Mouse (Mus musculus) layer of hippocampus, postnatal 25 days (tissue): ENCODE measurements around the gene Pfas. TPM values are rescaled to one million over a fixed set of nuclear protein-coding genes. Genes with fewer than 3 reads are reported as not detected.
A peak's percentile ranks its signal among the peaks of the same experiment; 100 is the strongest.
"Not testable (repeated sequence)": the region's sequence is repeated elsewhere in the genome, so short reads cannot be mapped to it uniquely, and the experiment has no call there.

ENCODE experiments used
- DNase-seq, 2 experiments: peaks; one replicate each; pipeline ENCODE4 v3.0.0; 2022; ENCODE audit warnings: mixed read lengths in 2 of 2, low spot score in 1 of 2; ENCODE audit errors: extremely low spot score in 1 of 2
- total RNA-seq, 2 experiments: library from RNA; stranded (reverse); gene quantifications; 2 replicates each; pipeline ENCODE4 v1.2.3; 2021

Gene Pfas
- total RNA-seq, 2 experiments from 2014 or later, result 18.9 to 29.3 TPM

DNA sequence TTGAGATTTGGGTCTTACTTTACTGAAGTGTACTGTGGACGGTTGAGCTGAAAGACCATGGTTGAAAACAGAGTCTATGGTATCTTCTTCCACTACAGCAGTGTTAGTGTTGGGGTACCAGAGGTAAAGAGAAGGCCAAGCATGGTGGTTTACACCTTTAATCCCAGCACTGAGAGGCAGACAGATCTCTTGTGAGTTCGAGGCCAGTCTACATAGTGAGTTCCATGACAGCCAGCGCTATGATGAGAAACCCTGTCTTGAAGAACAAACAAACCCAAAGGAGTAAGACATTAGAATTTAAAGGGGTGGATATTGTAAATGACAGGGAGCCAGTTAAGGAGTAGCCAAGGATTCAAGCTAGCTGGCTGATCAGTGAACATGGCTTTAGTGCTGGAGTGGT, 8.5 kb upstream of the Pfas start:
- no peak for DNase-seq

DNA sequence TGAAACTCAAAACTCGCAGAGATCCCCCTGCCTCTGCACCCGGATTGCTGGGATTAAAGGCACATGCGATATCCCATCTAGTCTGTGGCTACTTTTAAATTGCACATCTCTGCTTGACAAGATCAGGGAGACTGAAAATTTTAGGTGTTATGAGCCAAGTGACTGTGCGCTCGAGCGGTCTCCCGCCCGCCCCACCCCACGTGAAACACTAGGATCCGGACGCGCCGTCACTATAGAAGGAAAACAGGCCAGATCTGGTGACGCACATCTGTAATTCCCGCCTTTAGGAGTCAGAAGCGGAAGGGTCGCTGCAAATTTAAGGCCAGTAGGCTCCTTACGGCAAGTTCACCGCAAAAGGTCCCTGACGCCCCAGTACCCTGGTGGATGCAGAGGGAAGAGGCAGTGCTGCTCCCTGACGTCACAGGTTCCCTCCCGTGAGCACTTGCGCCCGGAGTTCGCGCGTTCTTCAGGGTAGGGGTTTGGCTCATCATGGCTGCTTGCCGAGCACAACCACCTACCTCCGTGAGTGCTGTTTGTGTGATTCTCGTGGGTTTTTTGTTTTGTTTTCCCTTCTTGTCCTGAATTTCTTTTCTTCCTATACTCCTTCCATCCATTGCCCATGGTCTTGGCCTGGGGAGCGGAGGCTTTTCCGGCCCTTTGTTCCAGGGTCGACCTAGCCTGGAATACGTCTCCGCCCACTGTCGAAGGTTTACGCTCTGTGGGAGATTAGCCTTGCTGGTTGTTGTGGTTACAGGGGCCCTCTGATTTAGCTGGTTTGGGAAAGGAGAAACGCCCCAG, 7.6 kb upstream of the Pfas start, which contains the start of gene Ctc1:
Gene Ctc1, plus strand, starts transcription at position 268 of the 798 bp plus-strand sequence.
- DNase-seq, result peak; percentile 79 to 82

DNA sequence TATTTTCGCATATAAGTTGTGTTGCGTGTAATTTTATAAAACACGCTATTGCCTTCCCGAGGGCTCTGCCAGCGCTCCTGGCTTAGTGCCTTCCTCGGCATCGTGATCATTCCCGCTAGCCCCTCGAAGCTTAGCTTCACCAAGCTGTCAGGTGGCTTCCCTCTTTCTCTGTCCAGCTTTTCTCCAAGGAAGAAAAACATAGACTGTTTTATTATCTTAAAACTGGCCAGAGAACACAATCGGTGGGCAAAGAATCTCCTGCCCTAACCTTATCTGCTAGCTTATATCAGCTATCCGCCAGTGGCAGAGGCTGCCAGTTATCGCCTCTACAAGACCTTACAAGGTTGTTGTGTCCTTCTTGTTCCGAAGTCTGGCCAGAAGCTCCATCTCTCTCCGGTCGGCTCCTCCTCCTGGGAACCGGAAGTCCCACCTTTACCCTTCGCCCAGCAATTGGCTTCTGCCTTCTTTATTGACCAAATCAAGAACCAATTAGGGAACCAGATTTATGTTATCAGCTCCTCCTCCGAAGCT, 3.9 kb upstream of the Pfas start:
- peak; percentile 64 to 72 for DNase-seq

DNA sequence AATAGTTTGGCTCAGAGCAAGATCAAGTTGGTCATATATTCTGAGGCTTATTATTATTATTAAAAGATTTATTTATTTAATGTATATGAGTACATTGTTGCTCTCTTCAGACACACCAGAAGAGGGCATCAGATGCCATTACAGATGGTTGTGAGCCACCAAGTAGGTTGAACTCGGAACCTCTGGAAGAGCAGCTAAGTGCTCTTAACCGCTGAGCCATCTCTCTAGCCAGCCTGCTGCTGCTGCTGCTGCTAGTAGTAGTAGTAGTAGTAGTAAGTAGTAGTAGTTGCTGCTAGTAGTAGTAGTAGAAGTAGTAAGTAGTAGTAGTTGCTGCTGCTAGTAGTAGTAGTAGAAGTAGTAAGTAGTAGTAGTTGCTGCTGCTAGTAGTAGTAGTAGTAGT, 3.2 kb upstream of the Pfas start:
- not testable (repeated sequence) for DNase-seq

DNA sequence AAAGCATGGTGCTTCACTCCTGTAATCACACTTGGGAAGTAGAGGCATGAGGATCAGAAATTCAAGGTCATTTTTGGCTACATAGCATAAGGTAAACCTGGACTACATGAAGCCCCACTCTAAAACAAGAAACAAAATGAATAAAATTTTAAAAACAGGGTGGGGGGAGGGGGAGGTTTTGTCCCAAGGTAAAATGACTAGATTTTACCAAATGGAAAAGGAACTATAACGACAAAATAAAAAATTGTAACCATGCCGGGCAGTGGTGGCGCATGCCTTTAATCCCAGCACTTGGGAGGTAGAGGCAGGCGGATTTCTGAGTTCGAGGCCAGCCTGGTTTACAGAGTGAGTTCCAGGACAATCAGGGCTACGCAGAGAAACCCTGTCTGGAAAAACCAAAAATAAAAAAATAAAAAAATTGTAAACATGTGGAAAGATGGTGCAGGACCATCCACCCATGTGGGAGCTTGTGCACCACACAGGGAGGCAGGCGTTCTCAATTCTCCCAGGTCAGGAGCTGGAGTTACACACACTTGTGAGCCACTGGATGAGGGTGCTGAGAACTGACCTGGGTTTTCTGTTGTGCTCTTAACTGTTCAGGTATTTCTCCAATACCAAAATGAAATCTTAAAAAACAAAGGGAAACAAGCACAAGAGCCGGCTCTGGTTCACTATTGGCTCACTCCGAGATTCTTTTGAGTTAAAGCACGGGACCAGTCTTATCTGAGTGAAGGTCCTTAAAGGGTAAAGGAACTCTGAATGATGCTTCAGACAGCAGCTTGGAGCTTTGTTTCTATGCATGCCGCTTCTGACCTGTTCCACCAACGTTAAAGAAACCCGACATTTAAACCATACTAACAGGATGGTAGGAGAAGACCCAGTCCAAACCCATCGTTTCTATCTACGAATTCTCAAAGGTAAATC, 2.4 kb upstream of the Pfas start:
- DNase-seq, result no peak

DNA sequence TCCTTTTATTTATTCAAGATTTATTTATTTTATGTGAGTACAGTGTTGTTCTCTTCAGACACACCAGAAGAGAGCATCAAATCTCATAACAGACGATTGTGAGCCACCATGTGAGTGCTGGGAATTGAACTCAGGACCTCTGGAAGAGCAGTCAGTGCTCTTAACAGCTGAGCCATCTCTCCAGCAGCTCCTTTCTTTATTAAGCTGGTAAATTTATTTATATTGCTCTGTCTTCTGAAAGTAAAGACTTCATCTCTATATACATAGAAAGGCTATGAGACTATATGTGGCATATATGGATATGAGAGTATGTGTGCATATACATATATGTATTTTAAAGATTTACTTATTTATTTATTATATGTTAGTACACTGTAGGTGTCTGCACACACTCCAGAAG, 1.2 kb upstream of the Pfas start:
- no peak for DNase-seq

DNA sequence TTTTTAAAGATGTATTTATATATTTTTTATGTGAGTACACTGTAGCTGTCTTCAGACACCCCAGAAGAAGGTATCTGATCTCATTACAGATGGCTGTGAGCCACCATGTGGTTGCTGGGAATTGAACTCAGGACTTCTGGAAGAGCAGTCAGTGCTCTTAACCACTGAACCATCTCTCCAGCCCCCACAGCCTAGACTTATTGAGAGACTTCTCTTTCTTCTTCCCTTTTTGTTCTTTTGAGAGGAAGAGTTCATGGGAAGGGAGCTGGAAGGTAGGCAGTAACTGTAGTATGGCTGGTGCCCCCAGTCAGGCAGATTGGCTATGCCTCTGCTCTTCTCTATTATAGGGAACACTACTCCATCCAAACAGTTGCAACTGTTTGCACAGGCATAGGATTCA, 1.7 kb downstream of the Pfas start:
- not testable (repeated sequence) for DNase-seq

DNA sequence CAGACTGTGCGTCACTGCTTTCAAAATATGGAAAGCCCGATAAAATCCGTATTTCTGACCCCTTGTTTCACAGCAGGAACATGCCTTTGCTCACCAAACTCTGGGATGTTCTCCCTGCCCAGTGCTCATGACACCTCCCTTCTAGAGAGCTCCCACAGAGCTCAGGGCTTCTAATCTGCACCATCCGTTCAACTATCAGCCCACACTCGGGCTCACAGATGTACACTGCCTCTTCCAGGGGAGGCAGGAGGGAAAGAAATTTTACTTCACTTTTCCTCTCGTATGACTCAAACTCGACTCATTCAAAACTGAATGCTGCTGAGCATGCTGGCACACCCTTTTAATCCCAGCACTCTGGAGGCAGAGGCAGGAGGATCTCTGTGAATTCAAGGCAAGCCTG, 3.1 kb downstream of the Pfas start:
- no peak for DNase-seq

DNA sequence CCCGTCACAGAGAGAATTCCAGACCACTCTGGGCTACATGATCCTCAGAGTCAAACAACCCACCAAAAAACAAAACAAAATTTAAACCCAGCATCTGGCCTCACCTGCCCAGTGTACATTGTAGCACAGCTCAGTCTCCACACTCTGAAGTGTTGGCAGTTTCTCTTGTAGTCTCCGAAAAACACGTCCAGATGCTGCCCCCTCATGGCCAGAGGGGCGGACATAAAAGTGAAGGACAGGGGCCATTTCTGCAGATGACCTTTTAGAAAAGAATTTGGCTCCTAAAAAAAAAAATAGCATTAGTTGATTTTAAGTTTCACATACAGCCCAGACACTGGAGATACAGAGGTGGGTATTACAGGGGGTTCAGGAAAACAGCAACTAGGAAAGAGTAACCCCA, 4.7 kb downstream of the Pfas start:
- no peak for DNase-seq

DNA sequence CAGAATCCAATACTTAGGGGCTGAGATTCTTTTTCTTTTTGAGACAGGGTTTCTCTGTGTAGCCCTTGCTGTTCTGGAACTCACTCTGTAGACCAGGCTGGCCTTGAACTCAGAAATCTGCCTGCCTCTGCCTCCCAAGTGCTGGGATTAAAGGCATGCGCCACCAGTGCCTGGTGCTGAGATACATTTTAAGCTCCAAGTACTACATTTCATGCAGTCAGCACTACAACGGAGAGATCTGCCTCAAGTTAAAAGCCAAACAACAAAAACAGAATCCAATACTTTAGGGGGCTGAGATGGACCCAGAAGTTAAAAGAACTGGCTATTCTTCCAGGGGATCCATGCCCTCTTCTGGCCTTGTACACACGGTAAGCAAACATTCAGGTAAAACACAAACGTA, 5.5 kb downstream of the Pfas start:
- DNase-seq, result not testable (repeated sequence)

DNA sequence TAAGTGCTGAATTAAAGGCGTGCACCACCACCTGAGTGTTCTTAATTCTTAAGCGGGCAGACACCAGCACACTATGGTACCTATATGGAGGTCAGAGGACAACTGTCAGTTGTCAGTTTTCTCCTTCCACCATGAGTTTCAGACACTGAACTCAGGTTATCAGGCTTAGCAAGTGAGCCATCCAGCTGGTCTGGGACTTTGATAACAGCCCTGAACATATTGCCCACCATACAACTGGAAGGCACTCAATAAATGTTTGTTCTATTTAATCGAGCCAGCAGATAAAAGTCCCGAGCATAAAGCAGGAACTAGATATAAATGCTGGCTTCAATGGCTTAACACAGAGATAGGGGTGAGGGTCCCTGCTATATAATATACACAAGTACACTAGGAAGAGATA, 11.2 kb downstream of the Pfas start:
- DNase-seq, result no peak

DNA sequence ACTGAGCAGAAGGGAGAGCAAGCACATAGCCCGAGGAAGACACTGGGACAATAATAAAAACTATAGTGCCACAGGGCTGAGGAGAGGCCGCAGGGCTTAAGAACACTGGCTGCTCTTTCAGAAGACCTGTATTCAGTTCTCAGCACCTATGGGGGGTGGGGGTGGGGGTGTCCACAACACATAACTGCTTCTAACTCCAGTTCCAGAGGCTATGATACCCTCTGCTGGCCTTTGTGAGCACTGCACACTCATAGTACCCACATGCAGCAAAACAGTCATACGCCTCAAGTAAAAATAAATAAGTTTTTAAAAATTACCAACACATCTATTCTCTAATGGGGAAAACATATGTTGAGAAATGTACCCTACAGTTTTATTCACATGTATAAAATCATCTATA, 13.9 kb downstream of the Pfas start:
- no peak for DNase-seq

DNA sequence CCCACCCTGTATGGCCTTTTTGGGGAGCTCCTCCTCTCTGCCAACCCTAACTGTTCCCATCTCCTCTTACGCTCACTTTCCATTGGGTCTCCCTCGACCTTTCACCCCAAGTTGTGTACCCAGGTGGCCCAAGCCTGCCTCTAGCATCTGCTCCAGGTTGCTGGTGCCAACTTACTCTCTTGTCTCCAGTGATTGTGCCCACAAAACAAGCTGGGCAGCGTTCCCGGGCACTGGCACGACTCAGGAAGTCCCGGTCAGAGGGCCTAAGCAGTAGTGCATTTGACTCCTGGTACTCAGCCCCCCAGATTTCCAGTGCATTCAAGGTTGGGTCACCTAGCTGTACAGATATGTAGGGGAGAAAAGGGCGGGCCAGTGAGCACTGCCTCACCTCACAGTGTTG, 15.1 kb downstream of the Pfas start:
- DNase-seq, result no peak

DNA sequence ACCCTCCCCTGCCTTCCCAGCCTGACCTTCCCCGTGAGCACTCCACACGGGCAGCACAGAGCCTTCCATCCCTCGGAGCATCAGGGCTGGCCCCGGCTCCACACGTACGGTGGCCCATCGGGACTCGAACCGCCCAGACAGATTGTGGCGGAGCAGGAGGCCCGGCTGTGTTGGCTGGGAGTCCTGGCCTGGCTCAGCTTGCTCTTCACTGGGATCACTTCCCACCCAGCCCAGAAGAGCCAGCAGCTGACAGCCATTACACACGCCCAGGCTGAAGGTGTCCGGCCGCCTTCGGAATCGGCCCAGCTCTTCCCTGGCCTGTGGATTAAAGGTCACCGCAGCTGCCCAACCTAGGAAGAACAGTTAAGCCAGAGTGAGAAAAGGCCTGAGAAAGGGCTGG, 19.9 kb downstream of the Pfas start:
- no peak for DNase-seq

DNA sequence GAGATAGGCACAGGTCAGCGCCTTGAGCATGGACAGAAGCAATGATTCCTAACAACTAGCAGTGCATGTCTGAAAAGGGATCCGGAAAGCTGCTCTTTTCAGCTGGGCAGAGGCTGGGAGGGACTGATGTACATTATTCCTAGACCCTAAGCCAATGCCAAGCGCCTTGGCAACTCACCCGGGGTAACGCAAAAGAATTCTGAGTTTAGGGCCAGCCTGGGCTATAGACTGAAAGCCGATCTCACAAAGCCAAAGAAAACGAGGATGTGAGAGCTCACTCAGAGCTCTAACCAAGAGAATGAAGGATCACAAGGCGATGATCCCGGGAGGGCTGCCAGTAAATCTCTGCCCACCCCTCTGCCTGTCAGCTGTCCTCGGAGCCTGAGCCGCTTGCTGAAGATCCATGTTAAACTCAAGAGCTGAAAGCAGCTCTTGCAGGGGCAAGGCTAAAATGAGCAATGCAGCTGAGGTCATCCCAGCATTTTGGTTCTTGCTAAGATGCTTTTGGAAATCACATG, 20.8 kb downstream of the Pfas start:
- no peak for DNase-seq

DNA sequence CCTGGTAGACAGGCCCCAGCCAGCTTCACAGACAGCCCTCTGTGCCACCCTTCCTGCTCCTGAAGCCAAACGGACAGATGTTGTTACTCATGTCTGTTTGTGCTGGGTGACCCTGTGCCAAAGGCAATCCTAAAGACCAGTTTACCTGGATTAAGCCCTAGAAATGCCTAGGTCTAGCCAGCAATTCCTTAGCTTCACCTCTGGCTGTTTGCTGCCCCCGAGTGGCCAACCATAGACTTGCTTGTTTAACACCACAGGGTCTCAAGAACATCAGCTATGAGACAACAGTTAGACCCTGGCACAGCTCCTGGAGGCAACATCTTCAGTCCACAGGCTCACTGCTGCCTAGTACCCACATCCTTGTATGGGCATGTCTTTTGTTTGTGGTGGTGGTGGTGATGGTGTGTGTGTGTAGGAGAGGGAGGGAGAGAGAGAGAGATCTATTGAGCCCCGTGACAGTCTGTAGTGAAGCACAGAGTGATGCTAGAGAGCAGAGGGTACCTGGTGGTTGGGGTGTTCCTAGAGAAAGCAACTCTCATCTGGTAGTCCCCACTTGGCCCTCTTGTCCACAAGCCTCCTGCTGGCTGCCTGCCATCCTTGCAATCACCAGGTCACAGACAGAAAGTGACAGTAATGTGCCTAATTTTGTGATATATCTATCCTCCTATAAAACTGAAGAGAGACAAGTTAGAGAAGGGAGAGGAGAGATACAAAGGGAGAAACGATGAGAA, 25.5 kb downstream of the Pfas start:
- DNase-seq, result peak; percentile 56 to 84

DNA sequence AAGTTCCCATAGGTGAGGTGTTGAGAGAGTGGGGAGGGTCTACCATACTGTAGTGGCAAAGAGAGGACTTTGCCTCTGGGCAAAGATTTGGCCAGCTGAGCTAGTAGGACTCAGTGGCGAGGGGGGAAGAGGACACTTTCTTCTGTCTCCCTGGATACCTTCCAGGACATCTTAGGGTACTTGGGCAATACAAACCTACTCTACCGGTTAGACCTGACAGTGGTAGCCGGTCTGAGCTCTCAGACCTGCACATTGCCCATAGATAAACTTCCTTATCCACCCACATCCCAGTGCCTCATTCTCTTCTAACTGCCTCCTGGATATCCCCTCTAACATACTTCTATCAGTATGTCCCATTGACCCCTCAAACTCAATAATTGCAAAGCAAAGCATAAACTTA, 27.3 kb downstream of the Pfas start:
- no peak for DNase-seq

DNA sequence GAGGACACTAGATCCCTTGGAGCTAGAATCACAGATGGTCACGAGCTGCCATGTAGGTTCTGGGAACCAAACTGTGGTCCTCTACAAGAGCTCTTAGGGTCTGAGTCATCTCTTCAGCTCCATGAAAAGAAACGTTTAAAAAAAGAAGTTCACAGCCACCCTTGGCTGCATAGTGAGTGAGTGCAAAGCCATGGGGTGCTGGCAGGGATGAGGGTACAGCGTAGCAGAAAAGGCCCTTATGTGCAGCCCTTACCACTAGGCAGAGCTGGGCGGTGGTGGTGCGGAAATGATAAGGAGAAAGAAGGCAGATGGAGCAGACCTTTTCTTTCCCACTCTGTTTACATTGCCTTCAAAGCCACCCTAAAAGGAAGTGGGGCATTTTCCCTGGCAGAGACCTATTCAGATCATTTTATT, 28.9 kb downstream of the Pfas start:
- DNase-seq, result no peak

DNA sequence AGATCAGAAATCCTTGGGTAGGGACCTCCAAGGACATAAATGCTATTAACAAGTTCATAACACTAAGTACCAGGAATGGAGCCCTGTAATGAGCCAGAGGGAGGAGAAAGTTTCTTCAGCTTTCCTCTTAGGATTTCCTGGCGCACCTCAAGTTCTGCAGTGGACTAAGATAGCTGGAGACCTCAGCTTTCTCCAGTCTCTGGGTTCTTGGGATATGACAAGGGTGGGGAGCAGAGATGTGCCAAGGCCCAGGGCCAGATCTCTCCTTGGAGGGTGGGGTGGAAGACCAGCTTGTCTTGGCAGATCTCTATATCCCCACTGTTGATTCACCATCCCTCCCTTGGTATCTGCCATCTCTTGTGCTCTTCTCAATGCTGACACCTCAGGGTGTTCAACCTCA, 32.7 kb downstream of the Pfas start:
- DNase-seq, result no peak

DNA sequence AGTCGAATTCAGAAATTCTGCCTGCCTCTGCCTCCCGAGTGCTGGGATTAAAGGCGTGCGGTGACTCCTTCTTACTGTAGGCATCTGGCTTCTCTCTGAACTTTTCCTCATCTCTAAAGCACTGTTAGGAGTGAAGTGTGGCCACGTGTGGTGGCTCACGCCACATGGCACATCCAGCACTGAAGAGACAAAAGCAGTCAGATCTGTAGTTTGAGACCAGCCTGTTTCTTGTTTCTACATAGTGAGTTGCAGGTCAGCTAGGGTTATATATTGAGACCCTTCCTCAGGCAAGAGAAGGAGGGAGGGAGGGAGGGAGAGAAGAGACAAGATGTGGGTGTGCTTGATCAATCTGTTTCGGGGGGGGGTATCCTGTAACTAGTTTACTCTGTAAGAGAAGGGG, 33.2 kb downstream of the Pfas start, which contains the start of gene Rangrf:
Gene Rangrf, minus strand, starts transcription at position 101 of the 400 bp plus-strand sequence.
- DNase-seq, result no peak
